ENCODE assay signal across 13 mouse cellular contexts in the genomic region with DNA sequence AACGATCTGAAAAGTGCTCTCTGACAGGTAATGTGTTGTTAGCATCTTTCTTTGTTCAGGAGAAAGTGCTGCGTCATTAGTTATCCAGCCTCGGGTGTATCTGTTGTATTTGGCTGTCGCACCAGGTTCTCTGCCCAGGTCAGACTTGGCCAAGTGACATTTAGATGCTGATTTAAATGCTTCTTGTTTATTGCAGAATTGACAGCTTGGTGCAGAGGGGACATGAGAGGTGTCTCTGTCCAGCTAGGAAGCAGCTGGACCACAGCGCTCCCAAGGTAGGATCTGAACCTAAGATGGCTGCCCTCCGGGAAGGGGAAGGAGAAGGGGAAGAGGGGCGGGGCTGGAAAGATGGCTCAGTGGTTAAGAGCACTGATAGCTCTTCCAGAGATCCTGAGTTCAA. TPM values are rescaled to one million over a fixed set of nuclear protein-coding genes. Genes with fewer than 3 reads are reported as not detected.
A peak's percentile ranks its signal among the peaks of the same experiment; 100 is the strongest.
DNase-seq lines count a peak whose midpoint lies in the region; ATAC-seq and TF ChIP-seq lines count a peak whose summit lies in the region.
"Had no signal": no experiment of that assay in that cellular context is flagged by ENCODE, and none has a peak within 500 bp of the region (broad histone marks: within the 10 kb centered on the region; RNA-seq: fewer than 3 reads in every experiment).

No protein-coding gene starts in this region.

- H3K4me3 ChIP-seq in forebrain, embryonic 11.5 days (ENCODE audit: low read depth, low read length), result no peak overlapping the region
- H3K4me3 ChIP-seq in forebrain, embryonic 10.5 days, result no peak overlapping the region
- H3K4me3 ChIP-seq in hindbrain, embryonic 10.5 days, result peak overlapping the region; percentile 59
- H3K4me3 ChIP-seq in midbrain, embryonic 16.5 days (ENCODE audit: low read depth, low read length), result peak overlapping the region; percentile 56
- H3K4me3 ChIP-seq in liver, postnatal 0 days (ENCODE audit: low read depth, low read length), result no peak overlapping the region
- H3K4me3 ChIP-seq: heart, embryonic 15.5 days had no signal

- H3K9ac ChIP-seq in forebrain, embryonic 11.5 days (ENCODE audit: low read length), result no peak overlapping the region
- peak overlapping the region; percentile 79 for H3K9ac ChIP-seq in midbrain, embryonic 16.5 days (ENCODE audit: low read depth, low read length)
- H3K9ac ChIP-seq in liver, postnatal 0 days (replicated peaks), result no peak overlapping the region
- H3K9ac ChIP-seq: heart, embryonic 15.5 days had no signal

- TF ChIP-seq CTCF in liver, postnatal 0 days (IDR thresholded peaks at IDR 0.05; ENCODE audit: low read depth), result no peak

- 73% methylated on average over 7 of the region's 7 CpGs for WGBS in forebrain, embryonic 11.5 days
- WGBS in forebrain, embryonic 10.5 days, result 77% methylated on average over 7 of the region's 7 CpGs
- WGBS in hindbrain, embryonic 10.5 days, result 75% methylated on average over 7 of the region's 7 CpGs
- WGBS in midbrain, embryonic 16.5 days, result 61% methylated on average over 7 of the region's 7 CpGs
- 62% methylated on average over 7 of the region's 7 CpGs for WGBS in liver, postnatal 0 days (ENCODE audit: insufficient replicate concordance)

- DNase-seq in forebrain, embryonic 11.5 days (ENCODE audit: low spot score), result peak; percentile 33
- no peak for DNase-seq in forebrain, embryonic 10.5 days (ENCODE audit: extremely low spot score, low spot score)
- peak; percentile 70 for DNase-seq in R1 (ENCODE audit: low read depth, low spot score)
- no peak for DNase-seq in hindbrain, embryonic 10.5 days (ENCODE audit: low spot score)
- DNase-seq in kidney, postnatal 10 days, result no peak
- DNase-seq in liver, postnatal 0 days, result no peak
- no peak for DNase-seq in embryo, embryonic 10 days (ENCODE audit: low spot score)
- DNase-seq: B cell, adult 2 months; kidney, postnatal 25 days; liver; thymus, adult 2 months had no signal

- no peak overlapping the region for H3K27ac ChIP-seq in forebrain, embryonic 11.5 days (ENCODE audit: low read depth, low read length)
- H3K27ac ChIP-seq in forebrain, embryonic 10.5 days, result no peak overlapping the region
- H3K27ac ChIP-seq in hindbrain, embryonic 10.5 days, result no peak overlapping the region
- peak overlapping the region; percentile 94 for H3K27ac ChIP-seq in midbrain, embryonic 16.5 days (ENCODE audit: low read length)
- H3K27ac ChIP-seq in liver, postnatal 0 days (ENCODE audit: low read depth), result no peak overlapping the region
- H3K27ac ChIP-seq: heart, embryonic 15.5 days had no signal

- H3K4me1 ChIP-seq in forebrain, embryonic 11.5 days (replicated peaks; ENCODE audit: control insufficient read depth, insufficient read depth, low read length), result no peaks in the 10 kb centered on the region
- peaks cover 18% of the 10 kb centered on the region for H3K4me1 ChIP-seq in forebrain, embryonic 10.5 days
- peaks cover 22% of the 10 kb centered on the region for H3K4me1 ChIP-seq in hindbrain, embryonic 10.5 days (replicated peaks)
- H3K4me1 ChIP-seq in midbrain, embryonic 16.5 days (ENCODE audit: control insufficient read depth, insufficient read depth, low read length), result peaks cover 21% of the 10 kb centered on the region
- H3K4me1 ChIP-seq in liver, postnatal 0 days (ENCODE audit: insufficient read depth), result peaks cover 9% of the 10 kb centered on the region

- no peaks in the 10 kb centered on the region for H3K9me3 ChIP-seq in forebrain, embryonic 11.5 days (ENCODE audit: control insufficient read depth, low read length)
- no peaks in the 10 kb centered on the region for H3K9me3 ChIP-seq in forebrain, embryonic 10.5 days
- no peaks in the 10 kb centered on the region for H3K9me3 ChIP-seq in hindbrain, embryonic 10.5 days
- H3K9me3 ChIP-seq in midbrain, embryonic 16.5 days (replicated peaks; ENCODE audit: control insufficient read depth, low read length, poor library complexity, severe bottlenecking), result no peaks in the 10 kb centered on the region
- H3K9me3 ChIP-seq in liver, postnatal 0 days (ENCODE audit: low read length), result no peaks in the 10 kb centered on the region
- H3K9me3 ChIP-seq: heart, embryonic 15.5 days had no signal

- TF ChIP-seq EP300 in liver, postnatal 0 days (IDR thresholded peaks at IDR 0.05; ENCODE audit: low read depth), result no peak

- peaks cover 5% of the 10 kb centered on the region; the same call in 1 of the 2 replicates for H3K27me3 ChIP-seq in forebrain, embryonic 11.5 days (ENCODE audit: control insufficient read depth, insufficient read depth, low read length)
- peaks cover 43% of the 10 kb centered on the region for H3K27me3 ChIP-seq in forebrain, embryonic 10.5 days (ENCODE audit: poor library complexity, severe bottlenecking)
- H3K27me3 ChIP-seq in hindbrain, embryonic 10.5 days (ENCODE audit: insufficient read depth, poor library complexity, severe bottlenecking), result peaks cover 40% of the 10 kb centered on the region
- H3K27me3 ChIP-seq in midbrain, embryonic 16.5 days (ENCODE audit: control insufficient read depth, insufficient read depth, low read depth, low read length), result no peaks in the 10 kb centered on the region
- peaks cover 17% of the 10 kb centered on the region for H3K27me3 ChIP-seq in liver, postnatal 0 days (ENCODE audit: insufficient read depth, low read length)

- no peak for ATAC-seq in forebrain, embryonic 11.5 days (replicated peaks; ENCODE audit: low FRiP score)
- no peak for ATAC-seq in midbrain, embryonic 16.5 days
- no peak for ATAC-seq in liver, postnatal 0 days

- no peaks in the 10 kb centered on the region for H3K36me3 ChIP-seq in forebrain, embryonic 11.5 days (ENCODE audit: control insufficient read depth, insufficient read depth, low read length)
- no peaks in the 10 kb centered on the region for H3K36me3 ChIP-seq in forebrain, embryonic 10.5 days (replicated peaks)
- H3K36me3 ChIP-seq in hindbrain, embryonic 10.5 days, result no peaks in the 10 kb centered on the region
- peaks cover 6% of the 10 kb centered on the region for H3K36me3 ChIP-seq in midbrain, embryonic 16.5 days (ENCODE audit: control insufficient read depth, insufficient read depth, low read length)
- H3K36me3 ChIP-seq in liver, postnatal 0 days (replicated peaks; ENCODE audit: insufficient read depth, low read length), result no peaks in the 10 kb centered on the region
- H3K36me3 ChIP-seq: heart, embryonic 15.5 days had no signal

- no peak overlapping the region; the same call in 1 of the 2 replicates for H3K4me2 ChIP-seq in forebrain, embryonic 11.5 days (ENCODE audit: low read depth, low read length, severe bottlenecking)
- peak overlapping the region; percentile 49 for H3K4me2 ChIP-seq in midbrain, embryonic 16.5 days (ENCODE audit: low read length)
- H3K4me2 ChIP-seq in liver, postnatal 0 days (ENCODE audit: low read depth, low read length), result no peak overlapping the region
- H3K4me2 ChIP-seq: heart, embryonic 15.5 days had no signal

RNA-seq across cellular contexts. Expression of gene Snhg11, which starts 1.4 kb away (rescaled TPM):
- polyA plus RNA-seq in forebrain, embryonic 11.5 days (2014; fragmentation: Nextera tagmentation; extraction: Ambion mirVana), result 20.2 and 23.8 TPM in 2 replicates
- 16.2 and 17.9 TPM in 2 replicates for polyA plus RNA-seq in forebrain, embryonic 10.5 days (2016; fragmentation: Nextera tagmentation; extraction: Ambion mirVana)
- polyA plus RNA-seq in hindbrain, embryonic 10.5 days (2016; fragmentation: Nextera tagmentation; extraction: Ambion mirVana), result 41.0 and 88.9 TPM in 2 replicates
- 636 and 732 TPM in 2 replicates for polyA plus RNA-seq in midbrain, embryonic 16.5 days (2015; fragmentation: Nextera tagmentation; extraction: Ambion mirVana)
- polyA plus RNA-seq in liver, postnatal 0 days (2015; fragmentation: Nextera tagmentation; extraction: Ambion mirVana), result 0.28 and 0.57 TPM in 2 replicates

RNA-seq across cellular contexts. Expression of gene Ralgapb, which starts 32.9 kb away (rescaled TPM):
- 23.2 and 25.1 TPM in 2 replicates for polyA plus RNA-seq in forebrain, embryonic 11.5 days (2014; fragmentation: Nextera tagmentation; extraction: Ambion mirVana)
- polyA plus RNA-seq in forebrain, embryonic 10.5 days (2016; fragmentation: Nextera tagmentation; extraction: Ambion mirVana), result 12.8 and 13.6 TPM in 2 replicates
- polyA plus RNA-seq in hindbrain, embryonic 10.5 days (2016; fragmentation: Nextera tagmentation; extraction: Ambion mirVana), result 12.8 and 12.9 TPM in 2 replicates
- 19.9 and 25.2 TPM in 2 replicates for polyA plus RNA-seq in midbrain, embryonic 16.5 days (2015; fragmentation: Nextera tagmentation; extraction: Ambion mirVana)
- polyA plus RNA-seq in liver, postnatal 0 days (2015; fragmentation: Nextera tagmentation; extraction: Ambion mirVana), result 4.3 and 5.1 TPM in 2 replicates

Comparison
In these comparisons a context has a peak if more than half of its experiments do, and no peak if none do; other contexts are left out.
1. DNase-seq: peak in forebrain, embryonic 11.5 days (single experiment) and R1 (single experiment); none in forebrain, embryonic 10.5 days (single experiment), hindbrain, embryonic 10.5 days (single experiment), kidney, postnatal 10 days (single experiment), liver, postnatal 0 days (single experiment) and embryo, embryonic 10 days (single experiment).
2. H3K4me3 ChIP-seq: peak in hindbrain, embryonic 10.5 days (single experiment) and midbrain, embryonic 16.5 days (single experiment); none in forebrain, embryonic 11.5 days (single experiment), forebrain, embryonic 10.5 days (single experiment) and liver, postnatal 0 days (single experiment).
3. RNA of gene Snhg11, which starts 1.4 kb away (polyA plus RNA-seq): 636 to 732 TPM in midbrain, embryonic 16.5 days, 41.0 to 88.9 TPM in hindbrain, embryonic 10.5 days, 20.2 to 23.8 TPM in forebrain, embryonic 11.5 days and 16.2 to 17.9 TPM in forebrain, embryonic 10.5 days; 0.28 to 0.57 TPM in liver, postnatal 0 days; every median in the first group is over 10 times any median in the second.